Mouse (Mus musculus) midbrain, embryonic 10.5 days (tissue): ENCODE measurements at regions not wholly inside any gene's neighbourhood (a gene's known extent, or its start where the extent isn't known, plus 50 kb on each side); places are given as distances from the start of the nearest gene placed in this dataset.

Experiments used
- DNase-seq: peaks from one replicate; pipeline ENCODE4 v3.0.0-alpha.2; 2017; ENCODE audit warnings: low spot score
- H3K27ac ChIP-seq: fragments of 300-500 bp; sonication (generic); replicated peaks from 2 replicates; pipeline ENCODE4 v1.5.1; 2016; ENCODE audit warnings: mild to moderate bottlenecking
- H3K27me3 ChIP-seq: fragments of 300-500 bp; sonication (generic); 2 replicates; pipeline ENCODE4 v1.6.1; 2016; ENCODE audit warnings: low read depth, mild to moderate bottlenecking; ENCODE audit not compliant: poor library complexity, severe bottlenecking
- H3K36me3 ChIP-seq: fragments of 300-500 bp; sonication (generic); 2 replicates; pipeline ENCODE4 v1.6.1; 2016; ENCODE audit warnings: mild to moderate bottlenecking, moderate library complexity
- H3K4me1 ChIP-seq: fragments of 300-500 bp; sonication (generic); 2 replicates; pipeline ENCODE4 v1.6.1; 2016
- H3K4me3 ChIP-seq: fragments of 300-500 bp; sonication (generic); 2 replicates; pipeline ENCODE4 v1.5.1; 2016; ENCODE audit warnings: mild to moderate bottlenecking, moderate library complexity
- H3K9me3 ChIP-seq: fragments of 300-500 bp; sonication (generic); replicated peaks from 2 replicates; pipeline ENCODE4 v1.6.1; 2016; ENCODE audit warnings: mild to moderate bottlenecking
- WGBS: fragments of 180-500 bp; shearing (Covaris S2); methylation state at CpG from one replicate; pipeline ENCODE4 v1.1.7; 2016; 5-methylcytosine and 5-hydroxymethylcytosine counted together

- Histone ChIP-seq H3K36me3 (no peaks in the 10 kb centered on the region), H3K27me3 (peaks cover 50% of the 10 kb centered on the region), H3K27ac (no peak overlapping the region), H3K4me3 (peak overlapping the region; percentile 38), H3K9me3 (no peaks in the 10 kb centered on the region), H3K4me1 (peaks cover 12% of the 10 kb centered on the region)
- WGBS = 11% methylated on average over 27 of the region's 27 CpGs
- peak; percentile 40 for DNase-seq
Observed at GRCm38 (mm10) chr8:25353822-25354770, 529.9 kb upstream of the Adam5 start.

GRCm38 (mm10) chr8:25353405-25353804, 529.2 kb upstream of the Adam5 start:
- no peak for DNase-seq
- WGBS = 41% methylated on average over 7 of the region's 7 CpGs
- H3K27ac ChIP-seq = no peak overlapping the region

GRCm38 (mm10) chr8:25348003-25348683, 524.0 kb upstream of the Adam5 start:
- Histone ChIP-seq H3K36me3 (no peaks in the 10 kb centered on the region), H3K4me3 (no peak overlapping the region), H3K9me3 (0 out of 2 replicates have a peak, but pooled peaks cover 4% of the 10 kb centered on the region), H3K4me1 (0 out of 2 replicates have a peak, but pooled peaks cover 1% of the 10 kb centered on the region), H3K27ac (no peak overlapping the region), H3K27me3 (peaks cover 21% of the 10 kb centered on the region)
- DNase-seq = no peak
- WGBS = 92% methylated on average over 10 of the region's 10 CpGs

More at GRCm38 (mm10) chr8:25353405-25353804, 529.2 kb upstream of the Adam5 start:
- Histone ChIP-seq H3K4me1 (peaks cover 12% of the 10 kb centered on the region), H3K36me3 (no peaks in the 10 kb centered on the region), H3K4me3 (peak overlapping the region; percentile 38), H3K9me3 (no peaks in the 10 kb centered on the region), H3K27me3 (peaks cover 50% of the 10 kb centered on the region)

GRCm38 (mm10) chr8:25343160-25343602, 519.0 kb upstream of the Adam5 start:
- Histone ChIP-seq H3K9me3 (0 out of 2 replicates have a peak, but pooled peaks cover 4% of the 10 kb centered on the region), H3K27ac (peak overlapping the region; percentile 38; the same call in 1 of the 2 replicates), H3K36me3 (no peaks in the 10 kb centered on the region), H3K4me1 (0 out of 2 replicates have a peak, but pooled peaks cover 4% of the 10 kb centered on the region), H3K4me3 (no peak overlapping the region), H3K27me3 (no peaks in the 10 kb centered on the region)
- peak; percentile 53 for DNase-seq
- 73% methylated on average over 10 of the region's 10 CpGs for WGBS

- Histone ChIP-seq H3K27ac (peak overlapping the region; percentile 38; the same call in 1 of the 2 replicates), H3K36me3 (no peaks in the 10 kb centered on the region), H3K4me3 (no peak overlapping the region), H3K9me3 (0 out of 2 replicates have a peak, but pooled peaks cover 4% of the 10 kb centered on the region), H3K27me3 (no peaks in the 10 kb centered on the region), H3K4me1 (0 out of 2 replicates have a peak, but pooled peaks cover 4% of the 10 kb centered on the region)
- WGBS = 89% methylated on average over 5 of the region's 5 CpGs
- no peak for DNase-seq
Observed at GRCm38 (mm10) chr8:25342501-25342900, 518.3 kb upstream of the Adam5 start.

DNA sequence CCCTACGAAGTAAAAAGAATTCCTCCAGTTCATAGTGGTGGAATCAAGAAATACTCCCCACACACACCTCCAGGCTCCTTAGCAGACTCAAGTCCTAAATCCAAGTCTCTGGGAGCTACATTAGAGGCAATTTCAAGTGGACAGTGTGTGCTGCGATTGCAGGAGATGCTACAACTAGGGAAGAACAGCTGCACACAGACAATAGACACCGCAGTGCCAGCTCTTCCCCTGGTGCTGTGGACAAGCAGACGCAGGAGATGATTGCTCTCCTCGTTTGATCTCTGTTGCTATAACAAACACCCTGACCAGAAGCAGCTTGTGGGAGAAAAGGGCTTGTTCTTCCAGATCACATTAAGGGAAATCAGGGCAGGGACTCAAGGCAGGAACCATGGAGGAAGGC, 517.1 kb upstream of the Adam5 start:
- H3K27ac ChIP-seq = no peak overlapping the region
- H3K4me3 ChIP-seq = no peak overlapping the region
- H3K36me3 ChIP-seq = no peaks in the 10 kb centered on the region
- H3K4me1 ChIP-seq = 0 out of 2 replicates have a peak, but pooled peaks cover 4% of the 10 kb centered on the region
- no peaks in the 10 kb centered on the region for H3K27me3 ChIP-seq
- 68% methylated on average over 5 of the region's 5 CpGs for WGBS
- H3K9me3 ChIP-seq = peaks cover 10% of the 10 kb centered on the region; the same call in 1 of the 2 replicates
- no peak for DNase-seq

- WGBS = 72% methylated on average over 2 of the region's 2 CpGs
- no peak for DNase-seq
- H3K4me3 ChIP-seq = no peak overlapping the region
Observed at GRCm38 (mm10) chr8:25340729-25341128, 516.6 kb upstream of the Adam5 start.

GRCm38 (mm10) chr8:25332120-25332607, 508.0 kb upstream of the Adam5 start:
- WGBS = 90% methylated on average over 8 of the region's 8 CpGs
- Histone ChIP-seq H3K4me3 (no peak overlapping the region), H3K27ac (no peak overlapping the region), H3K27me3 (no peaks in the 10 kb centered on the region; the same call in 1 of the 2 replicates), H3K9me3 (peaks cover 6% of the 10 kb centered on the region; the same call in 1 of the 2 replicates), H3K4me1 (peaks cover 14% of the 10 kb centered on the region), H3K36me3 (no peaks in the 10 kb centered on the region)
- DNase-seq = no peak

More at GRCm38 (mm10) chr8:25340729-25341128, 516.6 kb upstream of the Adam5 start:
- no peaks in the 10 kb centered on the region for H3K36me3 ChIP-seq
- H3K27ac ChIP-seq = no peak overlapping the region
- peaks cover 10% of the 10 kb centered on the region; the same call in 1 of the 2 replicates for H3K9me3 ChIP-seq
- H3K4me1 ChIP-seq = 0 out of 2 replicates have a peak, but pooled peaks cover 4% of the 10 kb centered on the region
- H3K27me3 ChIP-seq = no peaks in the 10 kb centered on the region

DNA sequence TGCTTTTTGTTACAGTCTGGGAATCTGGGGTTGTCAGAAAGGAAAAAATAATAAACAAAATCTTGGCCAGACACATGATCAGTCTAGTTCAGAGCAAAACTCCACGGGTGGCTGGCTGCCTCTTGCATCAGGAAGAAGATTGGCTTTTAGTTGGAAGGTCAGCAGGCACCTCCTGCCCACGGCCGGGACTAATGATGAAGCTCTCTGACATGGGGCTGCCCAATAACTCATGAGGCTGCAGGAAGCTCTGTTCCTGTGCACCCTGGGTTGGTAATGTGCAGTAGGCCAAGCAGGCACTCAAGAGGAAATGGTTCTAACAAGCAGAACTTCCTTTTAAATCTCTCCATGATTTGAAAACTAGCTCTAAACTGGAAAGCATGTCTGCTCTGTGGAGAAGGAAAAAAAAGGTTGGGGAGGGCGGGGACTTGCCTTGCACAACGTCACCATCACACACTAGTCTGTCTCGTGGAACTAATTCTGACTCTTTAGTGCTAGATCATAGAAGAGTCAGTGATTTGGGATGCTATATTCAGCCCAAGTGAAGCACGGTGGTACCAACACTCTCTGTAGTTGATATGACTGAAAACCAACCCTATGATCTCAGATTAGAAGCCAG, 507.1 kb upstream of the Adam5 start:
- no peaks in the 10 kb centered on the region for H3K9me3 ChIP-seq
- no peak overlapping the region for H3K27ac ChIP-seq
- peaks cover 14% of the 10 kb centered on the region for H3K4me1 ChIP-seq
- 70% methylated on average over 7 of the region's 7 CpGs for WGBS
- no peaks in the 10 kb centered on the region for H3K36me3 ChIP-seq
- H3K4me3 ChIP-seq = no peak overlapping the region
- H3K27me3 ChIP-seq = no peaks in the 10 kb centered on the region; the same call in 1 of the 2 replicates
- DNase-seq = peak; percentile 23

- Histone ChIP-seq H3K4me1 (peaks cover 14% of the 10 kb centered on the region), H3K9me3 (no peaks in the 10 kb centered on the region), H3K27me3 (no peaks in the 10 kb centered on the region; the same call in 1 of the 2 replicates), H3K27ac (peak overlapping the region; percentile 23; the same call in 1 of the 2 replicates), H3K4me3 (no peak overlapping the region), H3K36me3 (no peaks in the 10 kb centered on the region)
- WGBS = 12% methylated on average over 1 of the region's 1 CpGs
- peak; percentile 16 for DNase-seq
Observed at GRCm38 (mm10) chr8:25329791-25330190, 505.6 kb upstream of the Adam5 start.

DNA sequence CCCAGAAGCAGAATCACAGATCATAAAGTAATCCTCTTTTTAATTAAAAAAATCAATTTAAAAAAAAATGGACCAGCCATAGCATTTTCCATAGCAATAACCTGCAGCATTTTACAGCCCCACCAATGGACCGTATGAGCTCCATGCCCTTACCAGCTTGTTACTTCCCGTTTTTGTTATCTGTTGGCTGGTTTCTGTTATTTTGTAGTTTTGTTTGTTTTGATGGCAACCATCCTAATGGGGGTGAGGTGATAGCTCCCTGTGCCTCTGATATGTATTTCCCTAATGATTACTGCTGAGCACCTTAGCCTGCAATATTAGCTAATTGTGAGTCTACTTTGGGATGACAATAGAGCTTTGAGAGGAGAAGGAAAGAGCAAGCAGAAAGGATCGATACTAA, 504.1 kb upstream of the Adam5 start:
- Histone ChIP-seq H3K27ac (no peak overlapping the region), H3K4me3 (no peak overlapping the region), H3K36me3 (no peaks in the 10 kb centered on the region), H3K27me3 (no peaks in the 10 kb centered on the region; the same call in 1 of the 2 replicates), H3K9me3 (no peaks in the 10 kb centered on the region), H3K4me1 (peaks cover 11% of the 10 kb centered on the region)
- WGBS = 78% methylated on average over 3 of the region's 3 CpGs
- no peak for DNase-seq

DNA sequence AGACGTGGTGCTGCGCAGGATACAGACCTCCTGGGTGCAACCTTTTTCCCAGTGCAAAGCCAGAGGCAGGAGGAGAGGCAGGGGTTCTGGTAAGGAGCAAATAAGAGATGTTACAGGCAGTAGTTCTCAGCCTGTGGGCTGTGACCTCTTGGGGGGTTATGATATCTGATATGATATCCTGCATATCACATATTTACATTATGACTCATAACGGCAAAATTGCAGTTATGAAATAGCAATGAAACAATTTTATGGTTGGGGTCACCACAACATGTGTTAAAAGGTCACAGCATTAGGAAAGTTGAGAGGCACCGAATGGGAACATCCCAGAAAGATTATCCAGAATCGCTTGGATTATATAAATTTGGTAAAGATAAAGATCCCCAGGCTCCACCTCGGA, 502.8 kb upstream of the Adam5 start:
- H3K27ac ChIP-seq = no peak overlapping the region
- H3K4me3 ChIP-seq = no peak overlapping the region
- WGBS = 82% methylated on average over 6 of the region's 6 CpGs
- DNase-seq = no peak
- no peaks in the 10 kb centered on the region for H3K9me3 ChIP-seq
- no peaks in the 10 kb centered on the region for H3K36me3 ChIP-seq
- peaks cover 11% of the 10 kb centered on the region for H3K4me1 ChIP-seq
- no peaks in the 10 kb centered on the region; the same call in 1 of the 2 replicates for H3K27me3 ChIP-seq
